Mouse (Mus musculus) spleen, adult 18-20 months (tissue): ENCODE measurements around the gene Olfr1155.

Experiments used
- DNase-seq, 2 experiments: peaks; one replicate each; pipeline ENCODE4 v3.0.0; 2022; ENCODE audit warnings: mixed read lengths in 2 of 2

The Olfr1155 gene

GRCm38 (mm10) chr2:87945037-87945436 is at the start of gene Olfr1155:
Gene Olfr1155 (minus strand): TSS chr2:87945137.
- DNase-seq, result no peak

GRCm38 (mm10) chr2:87989813-87990212 is 44.9 kb upstream of the Olfr1155 start, which contains the start of gene Olfr1158:
Gene Olfr1158 (plus strand): TSS chr2:87990113.
- DNase-seq, result no peak

GRCm38 (mm10) chr2:87974563-87974962 is 29.6 kb upstream of the Olfr1155 start, which contains the start of gene Olfr74:
Gene Olfr74 (minus strand): TSS chr2:87974663.
- no peak for DNase-seq

- no peak for DNase-seq
These were observed 23.3 kb upstream of the Olfr1155 start, which contains the start of gene Olfr1157 for GRCm38 (mm10) chr2:87968199-87968598. Gene Olfr1157 (minus strand): TSS chr2:87968299.

GRCm38 (mm10) chr2:87953000-87953399 is 8.1 kb upstream of the Olfr1155 start, which contains the start of gene Olfr1156:
Gene Olfr1156 (minus strand): TSS chr2:87953100.
- no peak for DNase-seq

GRCm38 (mm10) chr2:87905066-87905465 is 39.9 kb downstream of the Olfr1155 start, which contains the start of gene Olfr1154:
Gene Olfr1154 (minus strand): TSS chr2:87905166.
- no peak for DNase-seq

GRCm38 (mm10) chr2:87894662-87895061 is 50.3 kb downstream of the Olfr1155 start, which contains the start of gene Olfr1153:
Gene Olfr1153 (plus strand): TSS chr2:87894962.
- DNase-seq, result no peak
